Mouse (Mus musculus) spleen, postnatal 14 days (tissue): Measurements from ENCODE around the gene Il18r1.

Source experiments
- DNase-seq, 2 experiments: peaks; one replicate each; pipeline ENCODE4 v3.0.0; 2021 to 2022; ENCODE audit warnings: low spot score in 2 of 2

Gene Il18r1

DNA sequence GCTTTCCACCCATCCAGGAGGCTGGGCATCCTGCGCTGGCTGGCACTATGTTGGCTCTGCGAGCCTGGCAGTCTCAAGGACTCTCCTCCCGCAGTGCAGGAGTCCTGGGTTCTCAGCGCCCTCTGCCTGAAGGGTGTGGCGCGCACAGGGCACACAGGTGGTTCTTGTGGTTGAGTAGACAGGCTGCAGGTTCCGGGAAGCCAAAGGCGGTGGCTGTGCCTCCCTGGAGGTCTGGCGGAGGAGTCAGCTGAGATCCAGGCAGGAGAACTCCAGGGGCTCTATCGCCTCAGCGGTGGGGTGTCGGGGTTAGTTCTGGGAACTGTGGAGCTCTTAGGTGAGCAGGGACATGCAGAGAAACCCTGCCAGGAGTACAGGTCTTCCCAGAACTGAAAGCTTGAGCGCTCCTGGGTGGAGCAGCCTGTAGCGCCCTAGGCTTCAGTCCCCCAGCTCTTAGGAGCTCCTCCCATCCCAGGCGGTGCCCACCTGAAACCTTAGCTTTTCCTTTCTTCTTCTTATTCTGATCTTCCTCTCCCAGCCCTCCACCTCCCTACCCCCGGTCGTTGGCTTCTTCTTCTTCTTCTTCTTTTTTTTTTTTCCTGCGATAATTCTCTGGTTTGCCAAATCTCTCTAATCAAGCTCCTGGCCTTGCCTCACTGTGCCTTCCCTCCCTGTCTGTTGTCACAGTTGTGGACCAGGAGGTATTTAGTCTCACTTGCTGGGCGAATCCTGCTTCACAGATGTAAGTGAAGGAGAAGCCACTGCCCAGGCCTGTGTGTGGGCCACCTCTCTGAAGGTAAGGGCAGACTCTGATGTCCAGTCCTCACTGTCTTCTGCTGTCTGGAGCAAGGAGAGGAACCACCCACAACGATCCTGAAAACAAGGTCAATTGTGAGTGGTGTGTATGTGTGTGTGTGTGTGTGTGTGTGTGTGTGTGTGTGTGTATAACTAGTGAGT is at the start of gene Il18r1:
Gene Il18r1, plus strand, starts transcription at position 76 of the 954 bp plus-strand sequence.
- DNase-seq = peak; percentile 20 to 21

DNA sequence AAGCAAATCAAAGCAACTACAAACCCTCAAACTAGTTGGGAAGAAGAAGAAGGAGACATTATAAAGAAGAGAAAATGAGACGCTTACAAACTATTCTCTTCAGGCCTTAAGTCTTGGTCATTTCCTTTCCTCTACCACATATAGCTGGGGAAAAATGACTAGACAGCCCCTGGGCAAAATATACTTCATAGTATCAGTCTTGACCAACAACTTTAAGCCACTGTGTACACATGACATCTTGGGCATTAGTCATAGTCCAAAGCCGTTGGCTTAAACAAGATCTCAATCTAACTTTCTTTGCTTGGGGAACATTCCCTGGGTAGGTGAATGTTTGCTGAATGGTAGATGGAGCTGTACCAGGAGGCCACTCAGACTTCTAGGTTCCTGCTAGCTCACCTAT is 48.3 kb upstream of the Il18r1 start:
- no peak for DNase-seq

GRCm38 (mm10) chr1:40418512-40418911 is 46.8 kb upstream of the Il18r1 start:
- no peak for DNase-seq

- no peak for DNase-seq
Observed at GRCm38 (mm10) chr1:40423892-40424291, 41.5 kb upstream of the Il18r1 start.

DNA sequence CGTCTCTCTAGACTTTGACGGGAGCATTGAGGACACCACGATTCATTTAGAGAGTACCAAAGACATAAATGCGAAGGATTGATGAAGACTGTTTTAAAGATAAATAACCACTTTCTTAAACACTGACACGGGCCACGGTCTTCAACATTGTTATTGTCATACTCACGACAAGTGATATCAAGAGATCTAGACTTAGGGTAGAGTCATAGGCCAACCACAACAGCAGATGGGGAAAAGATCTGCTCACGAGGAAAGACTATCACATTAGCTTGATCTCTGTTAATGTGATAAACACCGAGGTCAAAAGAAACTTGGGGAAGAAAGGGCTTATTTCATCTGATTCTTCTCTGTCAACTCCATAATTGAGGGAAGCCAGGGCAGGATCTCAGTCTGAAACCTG is 38.1 kb upstream of the Il18r1 start:
- no peak for DNase-seq

- DNase-seq = no peak
Observed at GRCm38 (mm10) chr1:40427901-40428300, 37.5 kb upstream of the Il18r1 start.

DNA sequence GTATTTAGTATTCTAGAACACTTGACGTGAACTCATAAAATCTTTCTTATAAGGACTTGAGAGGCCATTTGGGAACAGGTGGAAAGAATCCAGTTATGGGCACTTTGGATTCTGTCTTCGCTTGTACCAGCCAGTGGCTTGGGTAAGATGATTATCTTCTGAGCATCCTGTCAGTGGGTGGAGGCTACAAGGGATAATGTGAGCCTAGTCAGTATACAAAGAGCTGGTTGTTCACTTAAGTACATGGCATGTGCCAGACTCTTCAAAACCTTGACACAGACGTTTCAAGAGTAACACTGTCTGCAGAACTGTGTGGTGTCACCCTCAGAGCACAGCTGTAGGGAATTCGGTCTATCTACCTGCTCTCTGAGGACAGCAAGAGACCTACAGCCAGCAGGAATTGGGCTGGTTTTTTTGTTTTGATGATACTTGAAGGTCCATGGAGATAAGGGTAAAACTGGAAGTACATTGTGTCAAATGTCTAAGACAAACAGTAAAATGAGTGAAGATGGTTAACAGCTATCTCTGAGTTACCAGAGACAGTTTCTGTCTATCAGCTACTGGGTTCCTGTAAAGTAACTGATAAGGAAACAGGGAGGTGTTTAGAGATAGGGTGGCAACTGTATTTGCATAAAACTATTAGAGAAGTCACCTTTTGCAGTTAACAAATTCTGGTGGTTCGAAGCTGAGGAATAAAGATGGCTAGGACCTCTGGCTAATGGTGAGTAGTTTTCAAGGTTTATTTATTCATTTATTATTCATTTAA is 36.3 kb upstream of the Il18r1 start, which contains the start of gene Il1rl1:
Gene Il1rl1, plus strand, starts transcription at position 661 of the 766 bp plus-strand sequence.
- no peak for DNase-seq

GRCm38 (mm10) chr1:40430143-40430834 is 35.1 kb upstream of the Il18r1 start:
- no peak for DNase-seq

DNA sequence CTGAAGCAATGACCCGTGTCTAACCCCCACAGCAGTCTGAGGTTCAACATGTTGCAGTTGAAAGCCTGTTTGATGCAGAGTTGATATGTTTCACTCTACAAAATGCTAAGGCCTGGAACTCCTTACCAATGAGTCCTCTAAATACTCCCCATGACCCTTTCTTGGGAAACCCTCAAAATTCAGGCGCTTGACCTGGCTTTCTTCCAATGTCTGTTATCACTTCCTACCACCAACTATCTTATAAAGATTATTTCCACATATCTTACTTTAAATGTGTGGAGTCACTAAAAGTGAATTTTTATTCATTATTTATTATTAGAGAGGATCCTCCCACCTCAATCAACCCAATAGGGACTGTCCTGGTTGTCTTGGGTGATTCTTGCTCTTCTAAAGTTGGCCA is 33.2 kb upstream of the Il18r1 start:
- no peak for DNase-seq

DNA sequence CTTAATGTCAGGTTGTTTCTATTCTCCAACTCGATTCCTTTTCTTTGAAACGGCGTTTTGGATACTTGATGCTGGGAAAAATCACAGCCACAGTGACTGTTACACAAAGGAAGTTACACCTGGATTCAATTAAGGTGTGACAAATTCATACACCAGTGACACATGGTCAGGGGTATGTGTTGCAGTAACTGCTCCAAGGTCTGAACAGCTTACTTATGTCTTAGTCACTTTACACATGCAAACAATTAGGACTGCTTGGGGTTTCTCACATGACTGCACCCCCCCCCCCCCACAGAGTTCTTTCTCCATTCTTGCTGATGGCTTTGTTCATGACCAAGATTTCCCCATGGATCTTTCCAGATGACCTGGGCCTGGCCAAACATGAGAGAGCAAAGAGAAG is 29.4 kb upstream of the Il18r1 start:
- DNase-seq = no peak

GRCm38 (mm10) chr1:40437340-40437739 is 28.0 kb upstream of the Il18r1 start:
- no peak for DNase-seq

- no peak for DNase-seq
Observed at GRCm38 (mm10) chr1:40439504-40439903, 25.8 kb upstream of the Il18r1 start.

DNA sequence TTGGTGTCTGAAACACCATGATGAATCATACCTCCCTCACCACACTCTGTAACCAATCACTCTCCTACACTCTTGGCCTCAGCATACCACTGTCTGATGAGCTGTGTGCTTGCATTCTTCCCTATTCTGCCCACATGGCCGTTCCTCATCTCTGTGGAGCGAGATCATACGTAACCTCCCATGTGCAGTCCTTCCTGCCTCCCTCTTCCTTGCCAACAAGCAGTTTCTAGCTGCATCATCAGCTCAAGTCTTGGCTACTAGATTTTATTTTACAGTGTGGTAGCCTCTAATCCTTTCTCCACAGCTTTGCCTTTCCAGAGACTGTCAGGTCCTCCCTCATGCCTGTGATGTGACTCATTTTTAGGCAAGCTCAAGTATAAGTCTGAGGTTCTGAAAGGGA is 20.6 kb upstream of the Il18r1 start:
- DNase-seq = no peak

- DNase-seq = no peak
Observed at GRCm38 (mm10) chr1:40467306-40467705, 2.0 kb downstream of the Il18r1 start.

DNA sequence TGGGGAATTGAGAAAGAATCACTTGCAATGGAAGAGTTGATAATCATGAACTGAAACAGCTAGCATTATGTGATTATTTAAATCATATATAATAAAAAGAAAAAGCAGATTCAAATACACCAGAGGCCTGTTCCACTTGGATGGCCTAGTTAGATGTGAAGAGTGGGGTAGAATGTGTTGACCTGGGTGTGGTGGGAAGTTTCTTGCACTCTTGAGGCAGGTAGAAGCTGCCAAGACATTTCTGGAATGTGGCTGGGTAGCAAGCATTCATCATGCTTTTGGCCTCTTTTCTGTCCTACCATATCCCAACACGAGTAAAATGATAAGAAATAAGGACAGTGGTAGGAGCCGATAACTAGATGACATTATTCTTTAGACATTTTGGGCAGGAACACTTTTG is 3.5 kb downstream of the Il18r1 start:
- no peak for DNase-seq

- DNase-seq = no peak
Observed at GRCm38 (mm10) chr1:40469900-40470299, 4.5 kb downstream of the Il18r1 start.

DNA sequence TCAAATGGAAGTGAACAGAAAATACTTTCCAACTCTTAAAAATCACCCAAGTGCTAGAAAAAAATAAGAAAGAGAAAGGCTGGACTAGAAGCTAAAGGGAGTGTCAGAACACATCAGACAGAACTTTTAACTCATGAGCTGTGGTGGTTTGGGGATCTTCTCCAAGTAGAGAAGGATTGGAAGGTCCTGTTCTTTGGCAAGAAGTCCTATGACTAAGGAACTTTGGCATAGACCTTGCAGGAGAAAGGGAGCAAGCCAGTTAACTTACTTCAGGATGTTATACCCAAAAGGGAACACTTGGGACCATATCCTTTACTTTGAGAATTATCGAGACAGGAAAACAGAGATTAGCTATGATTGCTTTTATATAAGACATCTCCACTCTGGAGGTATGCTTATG is 7.0 kb downstream of the Il18r1 start:
- DNase-seq = no peak

GRCm38 (mm10) chr1:40473640-40474039 is 8.3 kb downstream of the Il18r1 start:
- no peak for DNase-seq

- DNase-seq = no peak
Observed at GRCm38 (mm10) chr1:40474336-40474735, 9.0 kb downstream of the Il18r1 start.

DNA sequence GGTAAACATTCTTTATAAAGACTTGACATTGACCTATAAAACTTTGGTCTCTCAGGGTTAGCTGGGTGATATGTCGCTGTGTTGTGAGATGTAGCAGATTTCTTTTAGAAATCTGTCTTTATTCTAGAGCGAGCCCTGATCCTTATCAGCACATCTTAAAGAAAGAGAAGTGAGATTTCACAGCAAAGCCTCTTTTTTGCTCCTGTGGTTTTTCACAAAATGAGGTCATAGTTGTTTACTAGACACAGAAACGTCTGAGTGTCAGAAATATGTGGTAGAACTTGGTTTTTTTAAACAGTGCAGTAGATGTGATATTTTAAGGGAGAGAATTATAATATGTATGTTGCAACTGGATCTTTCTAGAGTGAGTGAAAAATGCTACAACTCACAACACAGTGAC is 10.3 kb downstream of the Il18r1 start:
- DNase-seq = no peak

- DNase-seq = no peak
Observed at GRCm38 (mm10) chr1:40476756-40477155, 11.4 kb downstream of the Il18r1 start.

- no peak for DNase-seq
Observed at GRCm38 (mm10) chr1:40479505-40479923, 14.2 kb downstream of the Il18r1 start.
